Mouse (Mus musculus) activated CD4-positive, CD25-positive, alpha-beta regulatory T cell, adult 9 weeks (primary cell): ENCODE data around the gene Polr2c. TPM values are rescaled to one million over a fixed set of nuclear protein-coding genes. Genes with fewer than 3 reads are reported as not detected.

Source experiments
- polyA plus RNA-seq: library from polyadenylated mRNA; unstranded; fragments of 100-300 nt; shearing (Covaris generic); gene quantifications from one replicate; pipeline ENCODE4 v1.2.1, GENCODE M21; 2017

Polr2c gene
- polyA plus RNA-seq: 119 TPM

GRCm38 (mm10) chr8:94857346-94858173 lies at the start of gene Polr2c:
Gene Polr2c, plus strand, starts transcription at chr8:94857450.

GRCm38 (mm10) chr8:94810153-94810552 lies 47.1 kb upstream of the Polr2c start, which contains the start of gene Ccl17:
Gene Ccl17, plus strand, starts transcription at chr8:94810453.

GRCm38 (mm10) chr8:94837662-94838574 lies 19.3 kb upstream of the Polr2c start, which contains the start of the genes Coq9 and Ciapin1:
Gene Coq9, plus strand, starts transcription at chr8:94838321.
Gene Ciapin1, minus strand, starts transcription at chr8:94838358.

GRCm38 (mm10) chr8:94876197-94876730 lies 19.0 kb downstream of the Polr2c start, which contains the start of gene Dok4:
Gene Dok4, minus strand, starts transcription at chr8:94876330.

GRCm38 (mm10) chr8:94917851-94918495 lies 60.7 kb downstream of the Polr2c start, which contains the start of gene Ccdc102a:
Gene Ccdc102a, minus strand, starts transcription at chr8:94918098.

Other genes with a start within 250 kb of the Polr2c start
- 29.8 TPM for gene Arl2bp, start 190.8 kb upstream of the Polr2c start, polyA plus RNA-seq
- gene Pllp, start 161.2 kb upstream of the Polr2c start, polyA plus RNA-seq: not detected
- gene Ccl22, start 111.9 kb upstream of the Polr2c start, polyA plus RNA-seq: 0.26 TPM
- gene Cx3cl1, start 85.4 kb upstream of the Polr2c start, polyA plus RNA-seq: not detected
- gene Ccl17, start 47.0 kb upstream of the Polr2c start, polyA plus RNA-seq: not detected
- gene Coq9, start 19.1 kb upstream of the Polr2c start, polyA plus RNA-seq: 70.9 TPM
- gene Ciapin1, start 19.1 kb upstream of the Polr2c start, polyA plus RNA-seq: 88.6 TPM
- gene Dok4, start 18.9 kb downstream of the Polr2c start, polyA plus RNA-seq: 1.5 TPM
- 0.16 TPM for gene Ccdc102a, start 60.6 kb downstream of the Polr2c start, polyA plus RNA-seq
- 0.29 TPM for gene Adgrg5, start 66.2 kb downstream of the Polr2c start, polyA plus RNA-seq
- 5.0 TPM for gene Adgrg1, start 117.3 kb downstream of the Polr2c start, polyA plus RNA-seq
- gene Adgrg3, start 160.2 kb downstream of the Polr2c start, polyA plus RNA-seq: not detected
- not detected for gene Drc7, start 197.7 kb downstream of the Polr2c start, polyA plus RNA-seq
- 23.1 TPM for gene Katnb1, start 223.7 kb downstream of the Polr2c start, polyA plus RNA-seq